Mouse (Mus musculus) 416B (cell line): ENCODE results near the gene Ccdc110.

ENCODE experiments used
- DNase-seq: peaks from one replicate; pipeline ENCODE4 v3.0.0; 2011; ENCODE audit warnings: low read depth

The Ccdc110 gene

GRCm38 (mm10) chr8:45975837-45976468 is 41.5 kb downstream of the Ccdc110 start:
- DNase-seq = peak; percentile 16

GRCm38 (mm10) chr8:45986665-45987064 is 52.2 kb downstream of the Ccdc110 start:
- peak; percentile 55 for DNase-seq

- no peak for DNase-seq
Observed at GRCm38 (mm10) chr8:45988189-45988588, 53.8 kb downstream of the Ccdc110 start.

- DNase-seq = peak; percentile 41
Observed at GRCm38 (mm10) chr8:45990631-45991310, 56.4 kb downstream of the Ccdc110 start.
